Mouse (Mus musculus) C2C12 (cell line): ENCODE data around the gene Lamtor1. TPM values are rescaled to one million over a fixed set of nuclear protein-coding genes. Genes with fewer than 3 reads are reported as not detected.

Source experiments
- H3K27me3 ChIP-seq: one replicate; pipeline ENCODE4 v1.6.1; 2011; ENCODE audit not compliant: control insufficient read depth, insufficient read depth, insufficient read length
- H3K36me3 ChIP-seq: one replicate; pipeline ENCODE4 v1.6.1; 2011; ENCODE audit not compliant: control insufficient read depth, insufficient read depth
- H3K4me3 ChIP-seq: one replicate; pipeline ENCODE4 v1.5.1; 2011; ENCODE audit warnings: mild to moderate bottlenecking, control low read depth; ENCODE audit not compliant: poor library complexity, insufficient read depth, severe bottlenecking
- H3K79me2 ChIP-seq: one replicate; pipeline ENCODE4 v1.6.1; 2011; ENCODE audit not compliant: control insufficient read depth, insufficient read depth
- H3K79me3 ChIP-seq: one replicate; pipeline ENCODE4 v1.6.1; 2011; ENCODE audit warnings: low read depth, control low read depth
- H3ac ChIP-seq: one replicate; pipeline ENCODE3; 2011; ENCODE audit warnings: low read depth; ENCODE audit not compliant: control insufficient read depth, insufficient read length
- CEBPB ChIP-seq: IDR thresholded peaks from one replicate; pipeline ENCODE4 v1.6.1; 2011; ENCODE audit warnings: low read depth, mild to moderate bottlenecking, control low read depth, moderate library complexity
- CTCF ChIP-seq: IDR thresholded peaks from one replicate; pipeline ENCODE4 v1.5.1; 2011; ENCODE audit not compliant: control insufficient read depth, insufficient read depth, insufficient read length
- FOSL1 ChIP-seq: IDR thresholded peaks from one replicate; pipeline ENCODE4 v1.8.0; 2011; ENCODE audit warnings: mild to moderate bottlenecking, low read length; ENCODE audit not compliant: poor library complexity, insufficient read depth, severe bottlenecking
- MAX ChIP-seq: IDR thresholded peaks from one replicate; pipeline ENCODE4 v1.6.1; 2011; ENCODE audit warnings: mild to moderate bottlenecking, control low read depth
- MYOD1 ChIP-seq: IDR thresholded peaks from one replicate; pipeline ENCODE4 v1.6.1; 2011; ENCODE audit warnings: low read depth; ENCODE audit not compliant: control insufficient read depth, insufficient read length
- MYOG ChIP-seq: IDR thresholded peaks from one replicate; pipeline ENCODE4 v1.6.1; 2011; ENCODE audit not compliant: control insufficient read depth, insufficient read length; ENCODE audit errors: extremely low read depth
- USF1 ChIP-seq: IDR thresholded peaks from one replicate; pipeline ENCODE4 v1.6.1; 2011; ENCODE audit warnings: low read depth, mild to moderate bottlenecking, control low read depth, moderate library complexity
- microRNA-seq: library from miRNA; unstranded; fragments of <30 nt; microRNA quantifications from one replicate; pipeline ENCODE4, GENCODE M21; 2019; ENCODE audit warnings: borderline microRNAs expressed
- polyA plus RNA-seq: library from polyadenylated mRNA; unstranded; fragments of >200 nt; fragmentation: generic; extraction: Trizol; gene quantifications from one replicate; pipeline ENCODE4 v1.2.1, GENCODE M21; 2012; ENCODE audit warnings: missing spikeins

Gene Lamtor1
- polyA plus RNA-seq, 1 experiment, result 200 TPM

GRCm38 (mm10) chr7:101970821-101971461, 65.2 kb downstream of the Lamtor1 start:
- H3K79me2 ChIP-seq, result peaks cover 88% of the 10 kb centered on the region
- H3ac ChIP-seq, result peak overlapping the region; percentile 58
- peak overlapping the region; percentile 35 for H3K4me3 ChIP-seq
- H3K27me3 ChIP-seq, result no peaks in the 10 kb centered on the region
- peaks cover 81% of the 10 kb centered on the region for H3K79me3 ChIP-seq
- peaks cover 6% of the 10 kb centered on the region for H3K36me3 ChIP-seq
- TF ChIP-seq FOSL1 (no peak), USF1 (no peak), MAX (peak; percentile 34)

- TF ChIP-seq MYOG, result no peak
- TF ChIP-seq USF1, result no peak
- no peak for TF ChIP-seq MAX
- no peak for TF ChIP-seq FOSL1
- TF ChIP-seq CEBPB, result no peak
- no peak for TF ChIP-seq CTCF
- no peak for TF ChIP-seq MYOD1
- peak overlapping the region; percentile 35 for H3K4me3 ChIP-seq
- no peak overlapping the region for H3ac ChIP-seq
- peaks cover 79% of the 10 kb centered on the region for H3K79me3 ChIP-seq
- no peaks in the 10 kb centered on the region for H3K27me3 ChIP-seq
- H3K79me2 ChIP-seq, result peaks cover 88% of the 10 kb centered on the region
- peaks cover 6% of the 10 kb centered on the region for H3K36me3 ChIP-seq
Measured at GRCm38 (mm10) chr7:101971721-101972120, 66.0 kb downstream of the Lamtor1 start.

GRCm38 (mm10) chr7:101973730-101974129, 68.0 kb downstream of the Lamtor1 start:
- no peak for TF ChIP-seq MAX
- H3K4me3 ChIP-seq, result no peak overlapping the region
- H3K79me2 ChIP-seq, result peaks cover 73% of the 10 kb centered on the region
- peaks cover 11% of the 10 kb centered on the region for H3K36me3 ChIP-seq
- peaks cover 66% of the 10 kb centered on the region for H3K79me3 ChIP-seq
- no peaks in the 10 kb centered on the region for H3K27me3 ChIP-seq
- H3ac ChIP-seq, result no peak overlapping the region

GRCm38 (mm10) chr7:101974505-101974904, 68.8 kb downstream of the Lamtor1 start:
- Histone ChIP-seq H3K27me3 (no peaks in the 10 kb centered on the region), H3K79me3 (peaks cover 64% of the 10 kb centered on the region), H3K36me3 (peaks cover 15% of the 10 kb centered on the region), H3K4me3 (no peak overlapping the region), H3K79me2 (peaks cover 67% of the 10 kb centered on the region), H3ac (no peak overlapping the region)
- no peak for TF ChIP-seq FOSL1
- no peak for TF ChIP-seq CTCF
- TF ChIP-seq MYOD1, result no peak
- TF ChIP-seq MYOG, result no peak
- TF ChIP-seq MAX, result no peak
- no peak for TF ChIP-seq CEBPB
- TF ChIP-seq USF1, result no peak

Small RNA genes within 50 kb of the gene (microRNA-seq; reads per million reads assigned to microRNA genes)
- not detected for gene Gm22655

Other genes starting within 250 kb of the Lamtor1 start
- 67.3 TPM for gene Clpb, start 242.3 kb upstream of the Lamtor1 start, polyA plus RNA-seq
- 0.05 TPM for gene Phox2a, start 87.6 kb upstream of the Lamtor1 start, polyA plus RNA-seq
- 116 TPM for gene Inppl1, start 67.7 kb upstream of the Lamtor1 start, polyA plus RNA-seq
- gene Folr2, start 48.7 kb upstream of the Lamtor1 start, polyA plus RNA-seq, result 0.08 TPM
- gene Anapc15, start 42.2 kb upstream of the Lamtor1 start, polyA plus RNA-seq, result 85.0 TPM
- 0.67 TPM for gene Folr1, start 35.1 kb upstream of the Lamtor1 start, polyA plus RNA-seq
- gene Tomt, start 455 bp downstream of the Lamtor1 start, polyA plus RNA-seq, result 0.12 TPM
- 1.7 TPM for gene Lrrc51, start 28.0 kb downstream of the Lamtor1 start, polyA plus RNA-seq
- gene Numa1, start 28.2 kb downstream of the Lamtor1 start, polyA plus RNA-seq, result 80.4 TPM
- 0.95 TPM for gene Il18bp, start 112.8 kb downstream of the Lamtor1 start, polyA plus RNA-seq
- gene Rnf121, start 159.6 kb downstream of the Lamtor1 start, polyA plus RNA-seq, result 55.8 TPM
- 13.2 TPM for gene Xndc1, start 159.6 kb downstream of the Lamtor1 start, polyA plus RNA-seq
- 0.16 TPM for gene Xntrpc, start 159.8 kb downstream of the Lamtor1 start, polyA plus RNA-seq
- not detected for gene Trpc2, start 177.2 kb downstream of the Lamtor1 start, polyA plus RNA-seq
- 0.05 TPM for gene Art1, start 195.8 kb downstream of the Lamtor1 start, polyA plus RNA-seq
- not detected for gene Art5, start 203.6 kb downstream of the Lamtor1 start, polyA plus RNA-seq
- gene Chrna10, start 210.9 kb downstream of the Lamtor1 start, polyA plus RNA-seq, result 0.01 TPM